Mouse (Mus musculus): Measurements from ENCODE around the gene Nat8f2.
"Not testable (repeated sequence)": the region's sequence is repeated elsewhere in the genome, so short reads cannot be mapped to it uniquely, and the experiment has no call there.

Gene Nat8f2

DNA sequence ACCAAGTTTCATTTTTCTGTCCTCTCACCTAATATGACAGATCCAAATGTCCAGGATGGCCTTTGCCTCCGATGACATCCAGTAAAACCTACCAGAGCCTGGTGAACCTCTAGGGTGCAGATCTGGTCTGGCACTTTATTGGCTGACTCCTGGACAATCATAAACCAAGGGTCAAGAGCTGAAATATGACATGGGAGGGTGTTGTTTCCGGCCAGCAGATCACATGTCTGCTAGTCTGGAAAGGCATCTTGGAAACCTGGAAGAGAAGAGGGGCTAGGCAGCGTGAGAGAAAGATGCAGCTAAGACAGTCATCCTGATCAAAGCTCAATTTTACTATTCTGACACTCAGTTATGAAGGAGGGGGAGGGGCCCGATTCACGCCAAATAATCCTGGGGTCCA, at the start of gene Nat8f2:
Nat8f2 (minus strand) TSS at position 153 of the 400 bp plus-strand sequence.
- DNase-seq (ENCODE audit: low spot score), result not testable (repeated sequence)

DNA sequence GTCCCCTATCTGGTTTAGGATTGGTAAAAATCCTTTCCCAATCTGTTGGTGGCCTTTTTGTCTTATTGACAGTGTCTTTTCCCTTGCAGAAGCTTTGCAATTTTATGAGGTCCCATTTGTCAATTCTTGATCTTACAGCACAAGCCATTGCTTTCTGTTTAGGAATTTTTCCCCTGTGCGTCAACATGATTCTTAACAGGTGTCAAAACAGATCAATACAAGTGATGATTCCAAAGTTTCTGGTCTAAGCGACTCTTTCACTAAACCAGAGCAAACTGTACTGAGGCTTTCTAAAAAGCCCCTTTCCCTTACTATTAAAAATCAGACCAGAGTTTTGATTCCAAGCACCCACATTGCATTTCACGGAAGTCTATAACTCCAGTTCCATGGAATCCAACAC, 49.4 kb upstream of the Nat8f2 start:
- not testable (repeated sequence) for DNase-seq (ENCODE audit: low spot score)

DNA sequence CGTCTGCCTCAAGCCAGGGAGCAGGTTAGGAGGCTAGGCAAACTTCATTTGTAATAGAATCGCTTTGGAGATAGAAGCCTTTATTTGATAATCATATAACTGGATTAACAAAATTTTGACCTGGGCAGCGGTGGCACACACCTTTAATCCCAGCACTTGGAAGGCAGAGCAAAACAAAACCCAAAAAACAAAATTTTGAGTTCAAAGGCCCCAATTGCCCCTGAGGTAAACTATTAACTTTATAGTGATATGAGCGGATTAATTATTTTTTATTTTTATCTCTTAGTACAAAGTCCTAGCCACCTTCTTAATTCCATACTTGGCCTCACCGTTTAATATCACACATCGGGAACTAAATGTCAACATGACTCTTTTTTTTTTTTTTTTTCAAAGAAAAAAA, 47.6 kb upstream of the Nat8f2 start:
- no peak for DNase-seq (ENCODE audit: low spot score)

DNA sequence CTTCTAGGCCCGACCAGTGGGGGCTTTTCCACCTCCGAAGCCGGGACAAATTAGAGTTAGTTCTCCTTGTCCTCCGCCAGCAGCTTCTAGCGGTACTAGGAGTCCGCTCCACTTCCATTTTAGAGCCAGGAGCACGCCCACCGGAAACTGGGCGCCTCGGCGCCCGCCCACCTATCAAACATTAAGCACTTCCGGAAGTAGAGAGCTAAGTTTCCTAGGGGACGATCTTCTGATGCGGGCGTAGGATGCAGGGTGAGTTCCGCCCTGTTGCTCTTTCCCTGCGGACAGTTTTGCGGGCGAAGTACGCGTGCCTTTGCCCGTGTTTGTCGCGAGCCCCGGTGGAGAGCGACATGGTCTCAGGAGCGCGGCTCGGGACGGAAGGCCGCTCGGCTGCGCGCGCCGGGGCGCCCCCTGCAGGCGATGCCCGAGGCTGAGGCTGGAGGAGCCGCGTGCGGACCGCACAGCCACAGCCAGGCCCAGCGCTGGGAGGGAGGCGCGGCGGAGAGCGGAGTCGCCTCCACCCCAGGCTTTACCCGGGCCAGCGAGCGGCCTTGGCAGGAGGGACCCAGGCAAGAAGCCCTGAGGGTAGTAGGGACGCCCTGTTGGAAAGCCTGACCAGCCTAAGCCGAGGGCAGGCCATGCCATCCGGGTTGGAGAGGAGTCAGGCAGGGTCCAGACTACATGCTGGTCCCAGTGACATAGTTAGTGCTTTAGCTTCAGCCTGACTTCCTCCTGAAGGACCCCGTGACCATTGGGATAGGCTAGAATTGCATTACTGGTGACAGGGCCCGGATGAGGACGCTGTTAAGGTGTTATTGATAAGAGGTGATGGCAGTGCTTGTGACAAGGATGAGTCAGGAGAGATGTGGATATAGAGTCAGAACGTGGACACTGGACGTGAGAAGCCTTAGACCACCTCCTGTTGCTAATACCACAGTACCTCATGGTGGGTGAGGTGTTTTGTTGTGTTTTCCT, 46.9 kb upstream of the Nat8f2 start, which contains the start of gene Nat8f1:
Nat8f1 (minus strand) TSS at position 149 of the 975 bp plus-strand sequence.
- peak; percentile 80 for DNase-seq (ENCODE audit: low spot score)

DNA sequence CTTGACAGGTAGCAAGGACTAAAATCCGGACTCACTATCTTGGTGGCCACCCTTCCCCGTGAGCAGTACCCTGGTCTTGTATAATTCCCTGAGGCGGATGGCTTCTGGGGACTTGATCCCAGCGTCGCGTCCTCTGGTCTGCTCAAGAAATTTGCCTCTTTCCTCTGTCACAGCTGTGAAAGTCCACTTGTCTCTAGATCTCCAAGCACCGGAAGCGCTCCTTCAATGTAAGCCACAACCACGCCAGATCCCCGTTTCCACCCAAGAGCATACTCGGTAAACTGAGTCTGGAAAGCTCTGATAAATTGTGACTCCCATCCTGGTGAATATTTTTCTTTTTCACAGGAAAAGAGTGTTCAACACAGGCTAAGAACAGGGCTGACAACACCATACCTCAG, 46.2 kb upstream of the Nat8f2 start:
- no peak for DNase-seq (ENCODE audit: low spot score)

DNA sequence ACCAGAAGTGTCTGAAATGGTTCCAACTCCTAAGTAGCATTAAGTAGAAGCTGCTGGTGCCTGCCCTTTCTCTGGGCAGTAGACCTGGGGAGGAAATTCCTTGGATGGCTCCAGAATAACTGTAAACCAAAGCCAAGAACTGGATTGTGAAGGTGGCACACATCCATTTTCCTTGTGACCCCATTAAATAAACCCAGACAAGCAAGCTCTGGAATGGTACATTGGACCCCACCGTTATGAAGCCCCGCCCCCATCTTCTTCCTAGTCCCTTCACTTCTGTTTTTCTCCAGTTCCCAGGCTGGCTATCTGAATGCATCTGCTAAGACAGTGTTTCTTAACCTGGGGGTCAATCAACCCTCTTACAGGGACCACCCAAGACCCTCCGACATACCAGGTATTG, 42.6 kb upstream of the Nat8f2 start, which contains the start of gene Tprkb:
Tprkb (plus strand) TSS at position 279 of the 400 bp plus-strand sequence.
- no peak for DNase-seq (ENCODE audit: low spot score)

DNA sequence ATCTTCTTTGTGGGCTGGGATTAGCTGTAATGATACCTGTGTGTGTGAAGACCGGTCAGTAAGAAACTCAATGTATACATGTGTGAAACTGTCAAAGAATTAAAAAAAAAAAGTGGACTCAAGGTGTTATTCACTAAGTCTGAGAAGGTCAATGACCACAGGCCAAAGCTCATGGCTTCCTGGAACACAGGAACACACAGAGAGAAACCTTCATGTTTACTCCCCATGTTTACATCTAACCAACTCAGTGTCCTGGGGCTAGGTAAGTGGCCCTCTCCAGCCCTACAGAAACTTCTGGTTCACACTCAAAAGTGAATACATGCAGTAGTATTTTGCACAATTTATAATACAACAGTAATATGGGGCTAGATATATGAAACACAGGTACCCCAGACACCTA, 40.7 kb upstream of the Nat8f2 start:
- no peak for DNase-seq (ENCODE audit: low spot score)

DNA sequence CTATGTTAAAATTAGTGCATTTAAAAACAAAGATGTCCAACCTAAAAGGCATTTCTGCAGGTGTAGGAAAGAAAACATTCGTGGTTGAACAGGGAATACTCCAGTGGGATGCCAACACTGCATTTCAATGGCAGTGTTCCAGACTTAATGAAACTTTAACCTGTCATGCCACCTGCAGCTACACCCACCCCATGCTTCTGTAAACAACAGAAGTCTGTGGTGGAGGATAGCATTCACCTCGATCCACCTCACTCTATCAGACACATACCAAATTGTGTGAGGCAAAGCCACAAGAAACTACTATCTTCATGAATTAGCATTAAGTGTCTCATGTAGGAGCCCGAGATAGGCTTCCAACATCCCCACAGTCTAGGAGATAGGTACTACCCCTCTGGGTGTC, 39.4 kb upstream of the Nat8f2 start:
- DNase-seq (ENCODE audit: low spot score), result no peak

DNA sequence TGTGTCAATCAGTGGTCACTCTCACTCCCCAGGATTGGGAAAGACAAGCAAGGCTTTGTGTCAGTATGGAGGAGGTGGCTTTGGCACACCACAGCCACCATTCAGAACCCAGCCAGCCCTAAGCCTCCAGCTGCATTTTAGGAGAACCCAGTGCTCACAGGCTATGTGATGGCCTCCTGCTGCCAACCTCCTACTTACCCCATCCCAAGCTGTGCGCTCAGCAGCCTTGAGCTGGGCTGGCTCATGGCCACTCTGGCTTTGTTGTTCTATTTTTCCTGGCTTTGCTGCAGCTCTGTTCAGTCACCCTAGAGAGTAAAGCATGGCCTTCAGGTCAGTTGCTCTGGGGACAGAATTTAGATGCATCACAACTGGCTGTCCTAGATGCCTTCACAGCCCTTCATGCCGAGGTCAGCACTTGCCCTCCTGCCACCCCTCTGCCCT, 38.0 kb upstream of the Nat8f2 start:
- DNase-seq (ENCODE audit: low spot score), result not testable (repeated sequence)

DNA sequence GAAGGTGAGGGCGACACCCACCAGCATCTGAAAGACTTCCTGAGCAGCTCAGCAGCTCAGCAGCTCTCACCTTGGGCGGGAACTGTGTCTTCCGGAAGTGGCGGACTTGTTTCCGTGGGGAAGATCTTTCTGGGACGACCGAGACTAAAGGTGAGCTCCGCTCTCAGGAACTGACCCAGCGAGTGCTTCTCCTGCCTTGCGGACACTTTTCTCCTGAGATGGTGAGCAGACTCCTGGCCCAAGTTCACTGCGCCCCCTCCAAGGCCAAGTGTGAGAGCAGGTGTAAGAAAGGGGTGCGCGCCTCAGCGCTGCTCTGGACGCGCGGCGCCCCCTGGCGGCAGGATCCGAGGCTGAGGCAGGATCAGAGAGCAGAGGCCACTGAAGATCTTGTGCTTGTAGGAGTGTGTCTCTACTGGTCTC, 35.7 kb upstream of the Nat8f2 start, which contains the start of gene Nat8f4:
Nat8f4 (minus strand) TSS at position 243 of the 420 bp plus-strand sequence.
- peak; percentile 49 for DNase-seq (ENCODE audit: low spot score)

DNA sequence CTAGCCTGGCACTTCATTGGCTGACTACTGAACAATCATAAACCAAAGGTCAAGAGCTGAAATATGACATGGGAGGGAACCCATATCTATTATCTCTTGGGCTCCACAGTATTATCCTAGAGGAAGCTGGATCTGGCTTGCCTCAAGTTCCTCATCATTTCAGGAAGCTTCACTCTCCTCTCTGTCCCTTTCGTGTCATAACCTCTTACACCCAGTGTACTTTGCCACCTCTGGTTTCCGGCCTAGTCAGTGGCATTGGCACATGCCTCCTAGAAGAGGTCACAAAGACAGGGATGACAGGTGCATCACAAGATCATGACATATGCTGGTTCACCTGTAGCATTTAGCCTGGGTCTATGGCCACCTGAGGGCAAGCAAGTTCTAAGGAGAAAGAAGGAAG, 33.3 kb upstream of the Nat8f2 start:
- no peak for DNase-seq (ENCODE audit: low spot score)

DNA sequence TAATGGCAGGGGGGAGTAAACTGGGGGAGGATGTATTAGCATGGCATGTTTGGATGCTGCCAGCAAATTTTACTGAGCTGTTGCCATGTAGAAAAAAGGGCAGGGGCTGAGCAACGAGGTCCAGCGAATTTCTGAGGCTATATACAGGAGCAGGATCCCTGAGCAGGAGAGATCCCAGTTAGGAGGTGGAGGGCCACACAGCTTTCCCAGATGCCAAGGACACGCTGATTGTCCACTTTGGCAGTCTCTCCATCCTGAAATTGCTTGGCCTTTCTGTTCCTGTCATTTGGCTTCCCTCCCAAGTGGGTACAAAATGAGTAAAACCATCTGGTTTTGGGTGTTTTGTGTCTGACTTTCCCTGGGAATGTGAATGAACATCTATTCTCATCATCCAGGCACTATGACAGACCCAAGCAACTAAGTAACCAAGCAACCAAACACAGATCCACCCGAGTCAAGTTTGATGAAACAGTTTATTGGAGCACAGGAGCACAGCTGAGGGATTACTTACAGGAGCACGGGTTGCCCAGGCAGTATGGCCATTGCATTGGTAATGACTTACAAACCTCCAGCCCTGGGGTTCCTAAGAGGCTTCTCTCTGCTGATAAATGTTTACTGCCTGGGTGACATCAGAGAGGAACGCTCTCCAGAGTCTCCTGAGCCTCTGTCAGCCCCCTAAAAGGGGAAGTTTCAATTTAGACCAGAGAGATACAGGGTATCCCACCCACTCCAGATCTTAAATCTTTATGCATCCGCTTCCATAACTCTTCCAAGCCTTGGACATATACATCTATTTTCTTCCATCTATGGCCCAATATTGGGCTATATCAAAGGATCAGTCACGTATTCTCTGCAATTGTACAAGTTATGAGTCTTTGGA, 29.9 kb upstream of the Nat8f2 start:
- not testable (repeated sequence) for DNase-seq (ENCODE audit: low spot score)

DNA sequence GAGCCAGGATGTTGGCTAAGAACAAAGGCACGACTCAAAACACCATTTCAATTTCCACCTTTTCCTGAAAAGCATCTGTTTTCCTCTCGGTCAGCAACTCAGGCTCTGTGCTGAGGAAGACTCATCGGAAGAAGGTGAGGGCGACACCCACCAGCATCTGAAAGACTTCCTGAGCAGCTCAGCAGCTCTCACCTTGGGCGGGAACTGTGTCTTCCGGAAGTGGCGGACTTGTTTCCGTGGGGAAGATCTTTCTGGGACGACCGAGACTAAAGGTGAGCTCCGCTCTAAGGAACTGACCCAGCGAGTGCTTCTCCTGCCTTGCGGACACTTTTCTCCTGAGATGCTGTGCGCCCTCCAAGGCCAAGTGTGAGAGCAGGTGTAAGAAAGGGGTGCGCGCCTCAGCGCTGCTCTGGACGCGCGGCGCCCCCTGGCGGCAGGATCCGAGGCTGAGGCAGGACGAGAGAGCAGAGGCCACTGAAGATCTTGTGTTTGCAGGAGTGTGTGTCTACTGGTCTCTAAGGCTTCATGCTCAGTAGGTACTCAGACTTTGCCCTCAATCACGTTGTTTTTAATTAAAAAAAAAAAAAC, 26.2 kb upstream of the Nat8f2 start:
- DNase-seq (ENCODE audit: low spot score), result not testable (repeated sequence)

DNA sequence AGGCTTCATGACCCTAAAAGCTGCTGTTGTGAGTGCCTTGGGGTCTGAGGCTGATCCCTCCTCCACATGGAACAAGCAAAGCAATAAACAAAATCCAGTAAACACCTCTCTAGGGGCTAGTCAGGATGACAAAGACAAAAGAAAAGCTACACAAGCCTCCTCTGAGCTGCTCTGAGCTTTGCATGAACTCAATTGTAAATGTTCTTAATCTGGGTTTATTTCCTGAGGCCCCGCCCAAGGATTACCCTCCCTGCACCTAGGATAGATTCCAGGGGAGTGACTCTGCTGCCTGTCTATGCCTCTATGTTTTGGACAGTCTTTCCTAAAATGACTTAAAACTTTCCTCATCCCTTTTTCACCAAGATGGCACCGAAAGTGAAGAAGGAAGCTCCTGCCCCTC, 20.0 kb upstream of the Nat8f2 start:
- no peak for DNase-seq (ENCODE audit: low spot score)

DNA sequence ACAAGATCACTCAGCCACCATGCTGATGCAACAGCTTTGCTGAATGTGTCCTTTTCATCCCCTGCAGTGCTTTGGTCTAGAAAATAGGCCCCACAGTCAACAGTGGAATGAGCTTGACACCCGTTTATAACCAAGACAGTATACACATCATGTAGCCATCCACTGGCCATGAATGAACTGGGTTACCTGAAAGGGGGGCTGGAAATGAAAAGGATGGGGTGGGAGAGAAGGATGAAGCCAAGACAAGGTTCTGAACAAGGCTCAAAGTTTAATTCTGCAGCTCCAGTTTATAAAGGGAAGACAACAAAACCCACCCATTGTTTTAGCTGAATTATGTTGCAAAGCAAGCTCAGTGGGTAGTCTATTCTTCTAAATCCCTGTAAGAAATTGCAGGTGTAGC, 15.4 kb upstream of the Nat8f2 start:
- no peak for DNase-seq (ENCODE audit: low spot score)

DNA sequence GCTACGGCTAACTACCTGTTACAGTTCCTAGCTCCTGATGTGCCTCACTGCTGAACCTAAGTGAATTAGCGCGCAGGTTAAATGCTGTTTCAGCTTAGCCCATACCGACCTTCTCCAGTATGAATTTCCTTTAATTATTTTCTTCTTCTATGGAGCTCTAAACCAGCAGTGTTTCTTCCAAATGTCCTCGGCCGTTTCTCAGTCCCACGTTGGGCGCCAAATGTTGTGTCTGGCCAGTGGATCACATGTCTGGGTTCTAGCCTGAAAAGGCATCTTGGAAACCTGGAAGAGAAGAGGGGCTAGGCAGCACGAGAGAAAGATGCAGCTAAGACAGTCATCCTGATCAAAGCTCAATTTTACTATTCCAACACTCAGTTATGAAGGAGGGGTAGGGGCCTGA, 14.3 kb upstream of the Nat8f2 start:
- not testable (repeated sequence) for DNase-seq (ENCODE audit: low spot score)

DNA sequence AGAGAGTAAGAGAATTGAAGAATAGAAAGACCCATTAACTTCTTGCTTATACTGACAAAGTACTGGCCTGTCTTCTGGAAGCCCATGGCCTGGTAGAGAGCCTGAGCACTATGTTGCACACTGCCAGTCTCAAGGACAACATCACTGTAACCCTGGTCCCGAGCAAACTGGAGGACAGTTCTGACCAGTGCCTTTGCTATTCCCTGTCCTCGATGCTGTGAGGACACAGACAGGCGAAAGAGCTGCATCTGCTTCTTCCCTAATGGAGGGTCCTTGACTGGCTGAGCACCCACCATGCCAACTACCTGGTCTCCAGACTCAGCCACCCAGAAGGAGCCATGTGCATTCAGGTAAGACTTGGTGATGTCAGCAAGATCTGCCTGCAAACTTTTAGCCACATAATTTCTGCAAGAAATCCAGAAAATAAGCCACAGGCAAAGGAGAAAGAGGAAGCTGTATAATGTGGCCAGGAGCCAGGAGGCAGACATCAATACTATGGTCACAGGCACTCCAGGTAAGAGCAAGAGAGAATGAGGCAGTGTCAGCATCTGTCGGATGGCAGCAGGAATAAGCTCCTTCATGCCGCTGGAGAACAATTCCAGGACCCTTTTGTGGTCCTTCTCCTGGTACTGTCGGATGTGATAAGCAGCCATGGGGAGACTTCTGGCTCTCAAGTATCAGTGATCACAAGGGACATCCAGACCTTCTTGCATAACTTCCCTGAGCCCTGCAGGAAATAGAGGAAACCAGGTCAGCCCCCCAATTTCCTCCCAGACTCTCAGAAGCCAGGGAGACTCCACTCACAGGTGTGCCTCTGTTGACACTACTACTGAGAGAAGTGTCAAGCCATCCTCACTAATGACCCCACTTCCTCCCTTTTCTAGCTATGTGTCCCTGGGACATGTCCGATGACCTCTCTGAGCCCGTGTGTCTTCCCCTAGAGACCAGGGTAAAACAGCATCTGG, 950 bp downstream of the Nat8f2 start:
- DNase-seq (ENCODE audit: low spot score), result no peak

DNA sequence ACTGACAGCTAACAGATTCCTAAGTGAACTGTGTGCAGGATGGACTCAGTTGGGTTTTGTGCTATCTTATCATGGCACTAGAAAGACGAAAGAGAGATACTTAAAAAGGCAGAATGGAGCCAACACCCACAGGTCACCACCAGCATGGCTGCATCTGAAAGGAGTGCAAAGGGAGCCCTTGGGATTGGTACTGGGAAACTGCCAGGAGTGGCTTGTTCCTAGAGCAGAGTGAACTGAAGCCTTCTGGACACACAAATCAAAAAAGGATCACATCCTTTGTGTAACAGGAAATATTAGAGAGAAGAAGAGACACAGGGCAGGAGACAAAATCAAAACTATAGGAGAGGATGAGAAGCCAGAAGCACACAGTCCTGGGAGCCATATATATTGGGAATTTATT, 2.0 kb downstream of the Nat8f2 start:
- DNase-seq (ENCODE audit: low spot score), result not testable (repeated sequence)

DNA sequence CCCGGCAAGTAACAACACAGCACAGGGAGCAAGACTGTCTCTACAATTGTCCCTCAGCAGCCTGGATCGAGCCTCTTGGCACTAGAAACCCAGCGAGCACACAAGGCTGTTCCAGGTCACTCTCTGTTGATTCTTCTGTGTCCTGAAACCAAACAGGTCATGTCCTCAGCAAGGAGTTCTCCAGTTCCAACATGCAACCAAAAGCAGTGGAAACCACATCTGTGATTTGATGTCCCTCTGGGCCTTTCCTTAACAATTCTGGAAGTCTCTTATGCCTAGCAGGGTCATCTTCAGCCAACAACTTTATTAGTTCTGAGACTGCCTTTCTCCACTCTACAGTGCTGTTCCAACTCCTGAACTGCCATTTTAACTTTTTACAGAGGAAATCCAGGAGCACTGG, 2.8 kb downstream of the Nat8f2 start:
- DNase-seq (ENCODE audit: low spot score), result not testable (repeated sequence)

DNA sequence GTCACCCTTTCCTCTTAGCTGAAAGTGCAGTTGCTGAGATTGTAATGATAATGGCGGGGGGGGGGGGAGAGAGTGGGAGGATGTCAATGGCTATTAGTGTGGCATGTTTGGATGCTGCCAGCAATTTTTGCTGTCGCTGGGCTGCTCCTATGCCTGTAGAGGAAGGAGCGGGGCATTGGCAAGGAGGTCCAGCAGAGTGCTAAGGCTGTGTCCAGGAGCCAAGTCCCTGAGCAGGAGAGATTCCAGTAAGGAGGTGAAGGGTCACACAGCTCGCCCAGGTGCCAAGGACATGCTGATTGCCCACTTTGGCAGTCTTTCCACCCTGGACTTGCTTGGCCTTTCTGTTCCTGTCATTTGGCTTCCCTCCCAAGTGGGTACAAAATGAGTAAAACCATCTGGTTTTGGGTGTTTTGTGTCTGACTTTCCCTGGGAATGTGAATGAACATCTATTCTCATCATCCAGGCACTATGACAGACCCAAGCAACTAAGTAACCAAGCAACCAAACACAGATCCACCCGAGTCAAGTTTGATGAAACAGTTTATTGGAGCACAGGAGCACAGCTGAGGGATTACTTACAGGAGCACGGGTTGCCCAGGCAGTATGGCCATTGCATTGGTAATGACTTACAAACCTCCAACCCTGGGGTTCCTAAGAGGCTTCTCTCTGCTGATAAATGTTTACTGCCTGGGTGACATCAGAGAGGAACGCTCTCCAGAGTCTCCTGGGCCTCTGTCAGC, 3.9 kb downstream of the Nat8f2 start:
- not testable (repeated sequence) for DNase-seq (ENCODE audit: low spot score)
